Mouse (Mus musculus) E14TG2a.4 (cell line): ENCODE results near the gene Acss2.

Source experiments
- CTCF ChIP-seq: conservative IDR thresholded peaks from 2 replicates; pipeline ENCODE4 v1.5.1; 2014; ENCODE audit warnings: low read length
- POU5F1 ChIP-seq: IDR thresholded peaks from 2 replicates; pipeline ENCODE4 v1.6.1; 2014; ENCODE audit warnings: low read length, borderline replicate concordance

GRCm38 (mm10) chr2:155562209-155562608 lies 44.5 kb downstream of the Acss2 start:
- TF ChIP-seq CTCF (no peak), POU5F1 (no peak)
